Mouse (Mus musculus): ENCODE measurements around the gene Ror1.

The Ror1 gene

DNA sequence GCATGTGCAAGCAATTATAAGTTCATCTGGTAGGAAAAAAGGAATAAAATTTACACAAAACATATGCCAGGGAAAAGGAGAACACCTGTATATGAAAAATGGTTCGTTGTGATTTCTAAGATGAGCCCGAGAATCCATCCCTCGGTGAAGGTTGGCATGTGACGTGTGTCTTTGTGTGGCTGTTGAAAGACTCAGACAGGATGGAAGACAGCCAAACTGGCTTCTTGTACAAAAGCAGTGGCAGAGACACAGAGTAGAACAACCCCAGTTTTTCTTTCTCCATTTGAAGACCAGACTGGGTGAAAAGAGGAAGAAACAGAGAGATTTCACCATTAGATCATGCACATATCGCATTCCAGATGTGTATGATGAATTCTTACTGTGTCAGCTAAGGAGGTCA lies 62.8 kb downstream of the Ror1 start:
- no peak for DNase-seq (ENCODE audit: low spot score)

GRCm38 (mm10) chr4:100160156-100160555 lies 64.6 kb downstream of the Ror1 start:
- no peak for DNase-seq (ENCODE audit: low spot score)

GRCm38 (mm10) chr4:100165790-100166189 lies 70.2 kb downstream of the Ror1 start:
- no peak for DNase-seq (ENCODE audit: low spot score)

- DNase-seq (ENCODE audit: low spot score), result no peak
These were observed 71.3 kb downstream of the Ror1 start for GRCm38 (mm10) chr4:100166871-100167270.

- no peak for DNase-seq (ENCODE audit: low spot score)
These were observed 74.1 kb downstream of the Ror1 start for GRCm38 (mm10) chr4:100169683-100170082.

GRCm38 (mm10) chr4:100170161-100170650 lies 74.6 kb downstream of the Ror1 start:
- DNase-seq (ENCODE audit: low spot score), result no peak

GRCm38 (mm10) chr4:100170743-100171142 lies 75.2 kb downstream of the Ror1 start:
- no peak for DNase-seq (ENCODE audit: low spot score)

- no peak for DNase-seq (ENCODE audit: low spot score)
These were observed 75.9 kb downstream of the Ror1 start for GRCm38 (mm10) chr4:100171483-100171898.

DNA sequence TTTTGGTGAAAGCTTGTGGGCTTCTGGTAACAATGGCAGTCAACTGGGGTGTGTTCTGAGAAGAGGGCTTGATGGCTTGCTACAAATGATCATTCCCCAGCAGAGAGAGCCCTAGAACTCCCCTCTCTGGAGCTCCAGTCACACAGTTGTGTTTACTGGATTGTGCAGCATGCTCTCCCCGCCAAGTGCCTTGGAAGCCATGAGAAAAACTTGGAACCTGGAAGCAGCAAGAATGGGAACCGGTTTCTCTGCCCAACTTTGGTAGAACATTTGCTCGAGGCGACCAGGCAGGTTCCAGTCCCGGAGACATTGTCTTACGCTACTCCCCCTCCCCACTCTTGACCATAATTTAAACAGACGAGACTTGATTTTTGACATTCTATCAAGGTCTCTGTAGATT lies 80.0 kb downstream of the Ror1 start:
- no peak for DNase-seq (ENCODE audit: low spot score)

- no peak for DNase-seq (ENCODE audit: low spot score)
These were observed 82.7 kb downstream of the Ror1 start for GRCm38 (mm10) chr4:100178316-100178715.

- no peak for DNase-seq (ENCODE audit: low spot score)
These were observed 86.1 kb downstream of the Ror1 start for GRCm38 (mm10) chr4:100181676-100182075.

DNA sequence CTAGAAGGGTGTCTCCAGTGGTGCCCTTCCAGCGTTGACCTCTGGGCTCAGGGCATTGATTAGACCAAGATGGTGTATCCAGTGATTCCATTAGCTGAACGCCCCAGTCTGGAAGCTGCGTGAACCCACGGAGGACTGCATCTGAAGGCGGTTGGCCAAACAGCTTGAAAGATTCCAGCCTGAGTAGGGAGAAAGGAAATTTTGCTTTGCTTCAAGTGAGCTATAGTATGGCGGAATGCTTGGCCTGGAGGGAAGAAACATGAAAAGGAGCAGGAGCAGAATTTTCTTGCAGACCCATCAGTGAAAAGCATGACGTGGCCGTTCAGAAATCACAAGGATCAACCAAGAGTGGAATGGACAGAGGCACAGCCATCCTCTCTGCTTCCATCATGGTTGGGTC lies 91.2 kb downstream of the Ror1 start:
- no peak for DNase-seq (ENCODE audit: low spot score)

GRCm38 (mm10) chr4:100187563-100188200 lies 92.1 kb downstream of the Ror1 start:
- no peak for DNase-seq (ENCODE audit: low spot score)

- no peak for DNase-seq (ENCODE audit: low spot score)
These were observed 92.7 kb downstream of the Ror1 start for GRCm38 (mm10) chr4:100188201-100188699.

- DNase-seq (ENCODE audit: low spot score), result no peak
These were observed 95.9 kb downstream of the Ror1 start for GRCm38 (mm10) chr4:100191483-100191882.

GRCm38 (mm10) chr4:100194136-100194535 lies 98.5 kb downstream of the Ror1 start:
- no peak for DNase-seq (ENCODE audit: low spot score)

DNA sequence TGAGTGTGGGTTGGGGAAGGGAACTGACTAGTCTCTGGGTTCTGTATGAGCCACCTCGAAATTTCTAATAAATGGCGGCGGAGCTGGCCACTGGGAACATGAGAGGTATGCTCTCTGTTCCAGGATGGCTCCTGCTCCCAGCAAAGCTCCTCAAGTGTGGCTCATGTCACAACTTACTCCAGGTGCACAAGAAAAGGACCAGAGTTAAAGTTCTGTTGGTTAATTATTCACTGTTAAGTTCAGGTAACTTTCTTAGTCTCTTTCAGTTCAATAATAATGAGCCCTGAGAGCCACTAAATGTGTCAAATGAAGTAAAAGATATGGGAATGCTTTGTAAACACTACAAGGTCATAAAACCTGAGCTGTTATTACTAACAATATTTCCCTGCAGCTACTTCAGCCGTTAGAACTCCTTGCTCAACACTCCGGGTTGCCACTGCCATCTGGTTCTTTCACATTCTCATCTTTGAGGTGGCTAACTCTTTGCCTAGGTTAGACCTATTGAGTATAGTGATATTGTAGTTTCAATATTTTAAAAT lies 100.7 kb downstream of the Ror1 start:
- DNase-seq (ENCODE audit: low spot score), result no peak

DNA sequence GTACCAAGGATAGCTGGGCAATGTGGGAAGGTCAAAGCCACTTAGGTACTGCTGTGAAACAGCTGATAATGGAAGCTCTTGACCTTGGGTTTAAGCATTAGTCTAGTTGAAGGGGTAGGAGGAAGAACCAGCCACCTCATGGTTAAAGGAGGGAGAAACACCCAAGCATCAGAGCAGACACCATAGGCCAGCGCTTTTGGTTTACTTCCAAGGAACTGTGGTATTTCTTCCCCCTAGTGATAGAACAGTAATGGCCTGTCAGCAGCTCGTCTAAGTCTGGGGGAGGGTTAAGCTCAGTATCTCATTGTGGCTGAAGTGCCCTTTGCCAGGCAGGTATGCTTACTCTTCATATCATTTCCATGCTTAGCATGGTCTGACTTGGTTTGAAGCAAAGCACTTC lies 102.7 kb downstream of the Ror1 start:
- no peak for DNase-seq (ENCODE audit: low spot score)

GRCm38 (mm10) chr4:100201322-100201721 lies 105.7 kb downstream of the Ror1 start:
- DNase-seq (ENCODE audit: low spot score), result no peak

- DNase-seq (ENCODE audit: low spot score), result no peak
These were observed 107.5 kb downstream of the Ror1 start for GRCm38 (mm10) chr4:100203066-100203465.

- DNase-seq (ENCODE audit: low spot score), result no peak
These were observed 108.1 kb downstream of the Ror1 start for GRCm38 (mm10) chr4:100203688-100204087.

DNA sequence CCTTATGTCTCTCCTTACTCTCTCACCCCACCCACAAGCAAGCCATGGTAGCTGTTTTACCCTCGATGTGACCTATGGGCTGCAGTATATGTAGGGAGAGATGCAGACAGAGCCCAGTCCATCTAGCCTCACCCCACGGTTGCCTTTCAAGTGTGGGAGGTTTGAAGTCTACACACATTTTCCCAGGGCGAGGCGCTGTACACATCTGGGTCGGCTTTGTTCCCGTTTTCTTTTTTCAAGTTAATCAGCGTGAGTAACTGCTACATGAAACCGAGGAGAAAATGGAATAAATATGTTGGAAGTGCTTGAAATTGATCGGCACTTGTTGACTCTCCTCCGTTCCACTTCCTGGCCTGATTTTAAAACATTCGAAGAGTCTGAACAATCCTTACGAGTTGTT lies 108.8 kb downstream of the Ror1 start:
- no peak for DNase-seq (ENCODE audit: low spot score)

DNA sequence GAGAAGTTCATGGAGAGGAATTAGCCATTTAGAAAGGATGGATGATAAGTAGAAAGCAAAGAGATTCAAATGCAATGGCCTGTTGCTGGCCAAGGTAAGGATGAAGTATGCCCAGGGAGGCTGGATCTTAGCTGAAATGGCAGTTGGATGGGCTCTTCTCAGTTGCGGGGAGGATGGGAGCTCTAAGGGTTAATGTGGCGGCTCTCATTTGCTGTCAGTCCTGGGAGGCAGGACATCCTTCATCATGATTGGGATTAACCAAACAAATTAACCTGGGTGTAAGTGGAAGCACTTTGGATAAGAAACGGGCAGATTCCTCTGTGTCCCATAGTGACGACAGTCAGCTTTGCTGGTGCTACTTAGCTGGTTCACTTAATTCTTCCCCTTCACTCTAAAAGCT lies 112.5 kb downstream of the Ror1 start:
- no peak for DNase-seq (ENCODE audit: low spot score)

DNA sequence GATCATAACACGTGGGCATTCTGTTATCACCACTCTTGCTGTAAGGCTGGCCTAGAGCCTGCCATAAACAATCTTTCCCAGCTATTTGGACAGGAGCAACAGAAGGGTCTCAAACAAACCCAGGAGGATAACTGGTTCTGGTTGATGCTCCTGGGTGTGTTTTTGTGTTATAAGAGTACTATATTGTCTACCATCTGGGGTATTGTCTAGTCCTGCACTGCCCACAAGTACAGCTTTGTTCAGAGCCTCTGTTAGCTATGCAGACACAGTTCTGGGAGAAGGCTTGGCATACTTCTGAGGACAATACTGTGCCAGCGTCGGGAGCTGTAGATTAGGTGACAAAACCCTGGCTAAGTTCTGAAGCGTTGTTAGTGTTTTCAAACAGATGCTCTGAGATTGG lies 113.5 kb downstream of the Ror1 start:
- no peak for DNase-seq (ENCODE audit: low spot score)

All from spleen, adult 12 weeks (tissue).